Mouse (Mus musculus) hindbrain, embryonic 15.5 days (tissue): ENCODE data around the gene Ankrd28. TPM values are rescaled to one million over a fixed set of nuclear protein-coding genes. Genes with fewer than 3 reads are reported as not detected.

Source experiments
- ATAC-seq: fragments of 200-750 bp; cut with Nextera tagmentation; 2 replicates; pipeline ENCODE4 v1.8.0; 2017; ENCODE audit warnings: low read depth, moderate number of reproducible peaks, moderate TSS enrichment; ENCODE audit not compliant: low FRiP score
- H3K27ac ChIP-seq: fragments of 300-500 bp; sonication (generic); replicated peaks from 2 replicates; pipeline ENCODE4 v1.5.1; 2015; ENCODE audit warnings: mild to moderate bottlenecking, inconsistent platforms
- H3K27me3 ChIP-seq: fragments of 300-500 bp; sonication (generic); 2 replicates; pipeline ENCODE4 v1.6.1; 2015; ENCODE audit warnings: control low read depth, inconsistent platforms
- H3K36me3 ChIP-seq: fragments of 300-500 bp; sonication (generic); 2 replicates; pipeline ENCODE4 v1.6.1; 2015; ENCODE audit warnings: control low read depth, inconsistent platforms
- H3K4me1 ChIP-seq: fragments of 300-500 bp; sonication (generic); replicated peaks from 2 replicates; pipeline ENCODE4 v1.6.1; 2015; ENCODE audit warnings: control low read depth, inconsistent platforms
- H3K4me2 ChIP-seq: fragments of 300-500 bp; sonication (generic); 2 replicates; pipeline ENCODE4 v1.6.1; 2015; ENCODE audit warnings: moderate library complexity, mild to moderate bottlenecking, inconsistent platforms
- H3K4me3 ChIP-seq: fragments of 300-500 bp; sonication (generic); 2 replicates; pipeline ENCODE4 v1.5.1; 2015; ENCODE audit warnings: mild to moderate bottlenecking, inconsistent platforms
- H3K9ac ChIP-seq: fragments of 300-500 bp; sonication (generic); 2 replicates; pipeline ENCODE4 v1.6.1; 2015; ENCODE audit warnings: inconsistent platforms
- H3K9me3 ChIP-seq: fragments of 300-500 bp; sonication (generic); 2 replicates; pipeline ENCODE4 v1.6.1; 2016; ENCODE audit warnings: control low read depth, inconsistent platforms
- WGBS: fragments of 180-500 bp; shearing (Covaris S2); methylation state at CpG from one replicate; pipeline ENCODE4 v1.1.7; 2015; 5-methylcytosine and 5-hydroxymethylcytosine counted together
- polyA plus RNA-seq: library from polyadenylated mRNA; unstranded; fragments of >200 nt; fragmentation: Nextera tagmentation; extraction: Ambion mirVana; gene quantifications from 2 replicates; pipeline ENCODE4 v1.2.1, GENCODE M21; 2015

Gene Ankrd28
- polyA plus RNA-seq, 1 experiment from 2014 or later = 11.0 TPM

GRCm38 (mm10) chr14:31669642-31670490, 160.6 kb downstream of the Ankrd28 start:
- Histone ChIP-seq H3K9ac (no peak overlapping the region), H3K36me3 (0 out of 2 replicates have a peak, but pooled peaks cover 4% of the 10 kb centered on the region), H3K27me3 (no peaks in the 10 kb centered on the region), H3K4me3 (no peak overlapping the region), H3K27ac (peak overlapping the region; percentile 71), H3K4me2 (no peak overlapping the region), H3K4me1 (peaks cover 16% of the 10 kb centered on the region), H3K9me3 (no peaks in the 10 kb centered on the region)
- ATAC-seq = no peak
- WGBS = 46% methylated on average over 15 of the region's 15 CpGs

- Histone ChIP-seq H3K9ac (no peak overlapping the region), H3K9me3 (no peaks in the 10 kb centered on the region), H3K36me3 (0 out of 2 replicates have a peak, but pooled peaks cover 4% of the 10 kb centered on the region), H3K27ac (peak overlapping the region; percentile 71), H3K4me1 (peaks cover 20% of the 10 kb centered on the region), H3K4me2 (no peak overlapping the region), H3K4me3 (no peak overlapping the region), H3K27me3 (no peaks in the 10 kb centered on the region)
- 47% methylated on average over 13 of the region's 13 CpGs for WGBS
- peak; percentile 67; the same call in 1 of the 2 replicates for ATAC-seq
Observed at GRCm38 (mm10) chr14:31669161-31669611, 161.3 kb downstream of the Ankrd28 start.

DNA sequence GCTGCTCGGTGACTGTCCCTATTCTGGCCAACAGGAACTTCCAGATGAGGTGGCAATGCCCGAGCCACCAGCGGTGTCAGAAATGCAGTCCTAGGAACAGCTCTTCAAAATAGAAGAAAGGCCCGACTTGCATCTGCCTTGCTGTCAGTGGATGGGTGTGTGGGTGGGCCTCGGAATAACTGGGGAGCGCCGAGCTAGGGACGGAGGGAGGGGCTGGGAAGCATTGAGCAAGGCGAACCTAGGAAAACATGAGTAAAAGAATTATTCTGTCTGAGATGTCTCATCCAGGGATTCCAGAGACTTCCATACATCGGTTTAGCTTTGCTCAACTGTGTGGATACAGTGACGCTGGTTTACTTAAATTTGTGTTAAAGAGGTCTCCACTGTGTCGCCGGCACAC, 162.1 kb downstream of the Ankrd28 start:
- H3K4me1 ChIP-seq = peaks cover 29% of the 10 kb centered on the region
- H3K27me3 ChIP-seq = no peaks in the 10 kb centered on the region
- H3K27ac ChIP-seq = no peak overlapping the region
- H3K9me3 ChIP-seq = no peaks in the 10 kb centered on the region
- H3K4me2 ChIP-seq = no peak overlapping the region
- 0 out of 2 replicates have a peak, but pooled peaks cover 4% of the 10 kb centered on the region for H3K36me3 ChIP-seq
- WGBS = 73% methylated on average over 13 of the region's 13 CpGs
- ATAC-seq = no peak
- no peak overlapping the region for H3K4me3 ChIP-seq
- H3K9ac ChIP-seq = no peak overlapping the region

- H3K4me2 ChIP-seq = no peak overlapping the region
Observed at GRCm38 (mm10) chr14:31667741-31668140, 162.7 kb downstream of the Ankrd28 start.

DNA sequence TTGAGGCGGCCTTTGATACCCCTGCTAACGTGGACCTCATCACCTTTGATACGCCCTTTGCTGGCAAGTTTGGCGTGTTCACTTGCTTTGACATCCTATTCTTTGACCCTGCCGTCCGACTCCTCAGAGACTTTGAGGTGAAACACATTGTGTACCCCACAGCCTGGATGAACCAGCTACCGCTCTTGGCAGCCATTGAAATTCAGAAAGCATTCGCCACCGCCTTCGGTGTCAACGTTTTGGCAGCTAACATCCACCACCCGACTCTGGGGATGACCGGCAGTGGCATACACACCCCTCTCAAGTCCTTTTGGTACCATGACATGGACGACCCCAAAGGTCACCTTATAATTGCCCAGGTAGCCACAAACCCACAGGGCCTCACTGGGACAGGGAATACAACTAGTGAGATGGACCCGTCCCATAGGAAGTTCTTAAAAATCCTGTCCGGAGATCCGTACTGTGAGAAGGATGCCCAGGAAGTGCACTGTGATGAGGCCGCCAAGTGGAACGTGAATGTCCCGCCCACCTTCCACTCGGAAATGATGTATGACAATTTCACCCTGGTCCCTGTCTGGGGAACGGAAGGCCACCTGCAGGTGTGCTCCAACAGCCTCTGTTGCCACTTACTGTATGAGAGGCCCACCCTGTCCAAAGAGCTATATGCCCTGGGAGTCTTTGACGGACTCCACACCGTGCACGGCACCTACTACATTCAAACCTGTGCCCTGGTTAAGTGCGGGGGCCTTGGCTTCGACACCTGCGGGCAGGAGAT, 163.3 kb downstream of the Ankrd28 start:
- WGBS = 95% methylated on average over 28 of the region's 28 CpGs
- Histone ChIP-seq H3K36me3 (0 out of 2 replicates have a peak, but pooled peaks cover 4% of the 10 kb centered on the region), H3K4me2 (no peak overlapping the region), H3K27me3 (no peaks in the 10 kb centered on the region), H3K9ac (no peak overlapping the region), H3K9me3 (no peaks in the 10 kb centered on the region), H3K4me1 (peaks cover 41% of the 10 kb centered on the region), H3K4me3 (no peak overlapping the region), H3K27ac (no peak overlapping the region)
- ATAC-seq = no peak

More at GRCm38 (mm10) chr14:31667741-31668140, 162.7 kb downstream of the Ankrd28 start:
- Histone ChIP-seq H3K4me3 (no peak overlapping the region), H3K4me1 (peaks cover 35% of the 10 kb centered on the region), H3K36me3 (0 out of 2 replicates have a peak, but pooled peaks cover 4% of the 10 kb centered on the region), H3K27me3 (no peaks in the 10 kb centered on the region), H3K9me3 (no peaks in the 10 kb centered on the region), H3K9ac (no peak overlapping the region), H3K27ac (no peak overlapping the region)
- WGBS = 94% methylated on average over 6 of the region's 6 CpGs
- ATAC-seq = no peak

- no peak overlapping the region for H3K27ac ChIP-seq
- no peak overlapping the region for H3K9ac ChIP-seq
- peaks cover 51% of the 10 kb centered on the region for H3K4me1 ChIP-seq
- H3K27me3 ChIP-seq = no peaks in the 10 kb centered on the region
- H3K4me2 ChIP-seq = no peak overlapping the region
- H3K36me3 ChIP-seq = 0 out of 2 replicates have a peak, but pooled peaks cover 4% of the 10 kb centered on the region
- no peak overlapping the region for H3K4me3 ChIP-seq
- H3K9me3 ChIP-seq = no peaks in the 10 kb centered on the region
- 81% methylated on average over 4 of the region's 4 CpGs for WGBS
- ATAC-seq = no peak
Observed at GRCm38 (mm10) chr14:31665566-31665940, 164.9 kb downstream of the Ankrd28 start.

DNA sequence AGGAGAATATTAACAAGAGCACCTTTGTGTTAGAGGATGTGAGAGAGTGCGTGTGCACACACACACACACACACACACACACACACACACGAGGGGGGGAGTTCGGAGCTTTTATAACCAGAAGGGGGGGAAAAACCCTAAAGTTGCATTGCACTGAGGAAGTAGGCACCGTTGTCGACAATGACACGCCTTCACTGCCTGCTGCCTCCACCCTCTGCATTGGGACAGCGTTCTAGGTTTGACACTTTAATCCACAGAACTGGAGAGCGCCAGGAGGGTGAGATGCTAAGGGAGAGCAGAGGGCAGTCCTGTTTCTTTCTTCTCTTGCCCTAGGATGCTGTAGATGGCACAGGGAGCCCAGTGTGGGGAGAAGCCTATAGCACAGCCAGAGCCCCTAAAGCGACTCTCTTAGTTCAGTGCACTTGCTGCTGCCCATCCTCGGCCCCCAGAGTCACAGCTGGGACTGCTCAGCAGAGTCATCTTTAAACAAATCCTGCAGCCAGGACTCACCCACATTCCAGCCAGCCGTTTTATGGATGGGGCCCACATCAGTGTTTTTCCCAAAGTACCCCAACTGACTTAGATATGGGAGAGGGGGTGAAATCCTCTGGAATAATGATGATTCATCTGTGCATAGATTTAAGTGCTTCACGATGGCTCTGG, 165.4 kb downstream of the Ankrd28 start:
- no peaks in the 10 kb centered on the region for H3K27me3 ChIP-seq
- 66% methylated on average over 12 of the region's 12 CpGs for WGBS
- H3K4me3 ChIP-seq = no peak overlapping the region
- H3K9ac ChIP-seq = no peak overlapping the region
- no peaks in the 10 kb centered on the region for H3K9me3 ChIP-seq
- peaks cover 55% of the 10 kb centered on the region for H3K4me1 ChIP-seq
- ATAC-seq = no peak
- peak overlapping the region; percentile 96 for H3K27ac ChIP-seq
- H3K36me3 ChIP-seq = 0 out of 2 replicates have a peak, but pooled peaks cover 4% of the 10 kb centered on the region
- no peak overlapping the region for H3K4me2 ChIP-seq

DNA sequence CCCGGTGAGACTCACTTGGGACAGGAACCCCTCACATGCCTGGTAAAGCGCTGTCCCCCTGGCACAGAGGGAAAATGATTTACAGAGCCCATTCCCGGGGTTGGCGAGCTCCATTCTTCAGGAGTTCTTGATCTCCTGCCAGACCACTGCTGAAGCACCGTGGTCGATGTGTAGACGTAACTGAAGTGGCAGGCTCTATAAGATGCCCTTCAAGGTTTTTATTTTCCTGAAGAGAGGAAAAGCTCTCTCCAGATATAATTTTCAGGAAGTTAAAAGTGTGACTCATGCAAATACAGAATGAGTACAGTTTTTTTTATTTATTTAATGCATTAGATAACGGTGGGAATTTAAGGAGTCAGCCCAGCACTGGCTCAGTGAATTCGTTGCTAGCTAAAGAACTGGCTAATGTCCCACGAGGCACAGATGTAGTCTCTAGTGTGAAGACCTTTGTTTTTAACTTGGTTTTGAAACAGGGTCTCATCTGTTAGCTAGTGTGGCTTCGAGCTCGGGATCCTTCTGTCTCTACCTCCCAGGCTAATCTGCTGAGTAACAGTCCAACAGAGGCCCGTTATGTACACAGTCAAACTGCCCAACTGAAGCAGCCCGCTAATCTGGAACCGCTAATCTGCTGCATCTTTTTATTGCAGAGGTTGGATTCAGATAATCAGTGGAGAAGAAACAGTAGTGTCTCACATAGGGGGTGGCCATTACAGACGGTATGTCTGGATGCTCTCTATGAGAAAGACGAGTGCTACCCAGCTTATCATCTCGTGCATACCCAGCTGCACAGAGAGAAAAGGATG, 166.2 kb downstream of the Ankrd28 start:
- no peaks in the 10 kb centered on the region for H3K9me3 ChIP-seq
- H3K9ac ChIP-seq = no peak overlapping the region
- 49% methylated on average over 18 of the region's 18 CpGs for WGBS
- 0 out of 2 replicates have a peak, but pooled peaks cover 4% of the 10 kb centered on the region for H3K36me3 ChIP-seq
- H3K27me3 ChIP-seq = no peaks in the 10 kb centered on the region
- no peak overlapping the region for H3K4me2 ChIP-seq
- H3K27ac ChIP-seq = peak overlapping the region; percentile 96
- H3K4me1 ChIP-seq = peaks cover 55% of the 10 kb centered on the region
- ATAC-seq = no peak
- no peak overlapping the region for H3K4me3 ChIP-seq

GRCm38 (mm10) chr14:31663376-31664099, 166.9 kb downstream of the Ankrd28 start:
- H3K9ac ChIP-seq = no peak overlapping the region
- no peak overlapping the region for H3K4me3 ChIP-seq
- H3K27ac ChIP-seq = peak overlapping the region; percentile 96
- no peaks in the 10 kb centered on the region for H3K9me3 ChIP-seq
- 89% methylated on average over 13 of the region's 13 CpGs for WGBS
- H3K4me2 ChIP-seq = no peak overlapping the region
- no peak for ATAC-seq
- 0 out of 2 replicates have a peak, but pooled peaks cover 4% of the 10 kb centered on the region for H3K36me3 ChIP-seq
- no peaks in the 10 kb centered on the region for H3K27me3 ChIP-seq
- peaks cover 59% of the 10 kb centered on the region for H3K4me1 ChIP-seq

DNA sequence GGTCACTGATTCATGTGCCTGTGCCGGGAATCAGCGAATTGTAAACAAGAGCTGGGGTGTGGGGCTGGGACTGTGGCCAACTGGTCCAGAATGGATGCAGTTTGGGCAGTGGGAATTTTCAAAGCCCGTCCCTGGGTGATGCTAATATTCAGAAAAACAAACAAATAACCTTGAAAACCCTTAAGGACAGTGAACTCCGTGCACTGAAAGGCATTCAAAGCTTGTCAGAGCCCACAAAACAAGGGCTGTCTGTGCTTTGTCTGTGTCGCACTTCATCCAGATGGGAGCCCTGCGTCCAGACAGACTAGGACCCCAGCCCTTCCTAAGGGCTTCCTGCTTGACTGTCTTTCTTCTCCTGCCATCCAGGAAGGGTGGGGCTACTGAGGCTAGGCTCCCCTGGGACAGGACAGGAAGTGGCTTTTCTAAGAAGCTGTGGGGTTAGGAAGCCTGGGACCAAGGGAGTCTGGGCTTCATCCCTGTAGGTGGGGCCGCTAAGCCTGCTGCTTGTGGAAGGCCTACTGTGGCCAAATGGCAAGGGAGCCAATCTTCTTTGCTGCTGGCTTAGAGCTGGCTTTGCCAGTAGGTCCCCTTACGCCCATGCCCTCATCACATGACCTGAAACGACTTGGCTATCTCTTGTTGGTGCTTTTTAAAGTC, 167.8 kb downstream of the Ankrd28 start:
- H3K4me1 ChIP-seq = peaks cover 67% of the 10 kb centered on the region
- peak overlapping the region; percentile 32 for H3K4me3 ChIP-seq
- WGBS = 22% methylated on average over 9 of the region's 9 CpGs

More for the DNA sequence above, 167.8 kb downstream of the Ankrd28 start:
- Histone ChIP-seq H3K27me3 (no peaks in the 10 kb centered on the region), H3K27ac (peak overlapping the region; percentile 96), H3K36me3 (0 out of 2 replicates have a peak, but pooled peaks cover 4% of the 10 kb centered on the region), H3K4me2 (peak overlapping the region; percentile 57), H3K9ac (peak overlapping the region; percentile 48), H3K9me3 (no peaks in the 10 kb centered on the region)
- ATAC-seq = peak; percentile 7; the same call in 1 of the 2 replicates
